Mouse (Mus musculus) limb, embryonic 14.5 days (tissue): ENCODE data around the gene Gpd2. TPM values are rescaled to one million over a fixed set of nuclear protein-coding genes. Genes with fewer than 3 reads are reported as not detected.

Source experiments
- ATAC-seq: fragments of 200-750 bp; cut with Nextera tagmentation; 2 replicates; pipeline ENCODE4 v1.8.0; 2017; ENCODE audit warnings: low read depth, moderate number of reproducible peaks, moderate TSS enrichment; ENCODE audit not compliant: low FRiP score
- DNase-seq: peaks from one replicate; pipeline ENCODE4 v3.0.0-alpha.2; 2015; ENCODE audit warnings: low spot score
- H3K27ac ChIP-seq: fragments of 300-500 bp; sonication (generic); replicated peaks from 2 replicates; pipeline ENCODE4 v1.5.1; 2014; ENCODE audit warnings: low read depth, mild to moderate bottlenecking, low read length, moderate library complexity, mixed read lengths
- H3K27me3 ChIP-seq: fragments of 300-500 bp; sonication (generic); 2 replicates; pipeline ENCODE4 v1.6.1; 2014; ENCODE audit warnings: low read length, mixed read lengths; ENCODE audit not compliant: control insufficient read depth, insufficient read depth
- H3K36me3 ChIP-seq: fragments of 300-500 bp; sonication (generic); 2 replicates; pipeline ENCODE4 v1.6.1; 2014; ENCODE audit warnings: mild to moderate bottlenecking, low read length, moderate library complexity, mixed read lengths; ENCODE audit not compliant: control insufficient read depth, insufficient read depth
- H3K4me1 ChIP-seq: fragments of 300-500 bp; sonication (generic); 2 replicates; pipeline ENCODE4 v1.6.1; 2014; ENCODE audit warnings: antibody characterized with exemption, low read length, mixed read lengths; ENCODE audit not compliant: control insufficient read depth, insufficient read depth
- H3K4me2 ChIP-seq: fragments of 300-500 bp; sonication (generic); replicated peaks from 2 replicates; pipeline ENCODE4 v1.6.1; 2014; ENCODE audit warnings: low read depth, mild to moderate bottlenecking, low read length, moderate library complexity; ENCODE audit not compliant: severe bottlenecking
- H3K4me3 ChIP-seq: fragments of 300-500 bp; sonication (generic); replicated peaks from 2 replicates; pipeline ENCODE4 v1.5.1; 2014; ENCODE audit warnings: low read length
- H3K9ac ChIP-seq: fragments of 300-500 bp; sonication (generic); 2 replicates; pipeline ENCODE4 v1.6.1; 2014; ENCODE audit warnings: mild to moderate bottlenecking, low read depth, low read length, moderate library complexity; ENCODE audit not compliant: severe bottlenecking
- H3K9me3 ChIP-seq: fragments of 300-500 bp; sonication (generic); 2 replicates; pipeline ENCODE4 v1.6.1; 2016; ENCODE audit warnings: low read length; ENCODE audit not compliant: control insufficient read depth
- POLR2A ChIP-seq: fragments of 200-500 bp; IDR thresholded peaks from 2 replicates; pipeline ENCODE4 v1.8.0; 2012; ENCODE audit warnings: inconsistent platforms, mild to moderate bottlenecking, moderate library complexity, borderline replicate concordance; ENCODE audit not compliant: insufficient read depth, insufficient read length; ENCODE audit errors: extremely low read depth
- WGBS: fragments of 180-500 bp; shearing (Covaris S2); extraction: QIAGEN DNeasy Blood & Tissue Kit; methylation state at CpG from one replicate; pipeline ENCODE4 v1.1.7; 2014; 5-methylcytosine and 5-hydroxymethylcytosine counted together
- polyA plus RNA-seq, 2 experiments: library from polyadenylated mRNA; depleted of rRNA in 1 of 2; stranded (reverse) in 1 of 2; unstranded in 1 of 2; fragments of >200 nt; fragmentation: Nextera tagmentation in 1 of 2; extraction: Ambion mirVana in 1 of 2; gene quantifications; 2 replicates each; pipeline versions ENCODE4 v1.2.1 to v1.2.3; 2012 to 2014

Gpd2 gene
- polyA plus RNA-seq, 2 experiments, result 5.6 to 11.0 TPM

DNA sequence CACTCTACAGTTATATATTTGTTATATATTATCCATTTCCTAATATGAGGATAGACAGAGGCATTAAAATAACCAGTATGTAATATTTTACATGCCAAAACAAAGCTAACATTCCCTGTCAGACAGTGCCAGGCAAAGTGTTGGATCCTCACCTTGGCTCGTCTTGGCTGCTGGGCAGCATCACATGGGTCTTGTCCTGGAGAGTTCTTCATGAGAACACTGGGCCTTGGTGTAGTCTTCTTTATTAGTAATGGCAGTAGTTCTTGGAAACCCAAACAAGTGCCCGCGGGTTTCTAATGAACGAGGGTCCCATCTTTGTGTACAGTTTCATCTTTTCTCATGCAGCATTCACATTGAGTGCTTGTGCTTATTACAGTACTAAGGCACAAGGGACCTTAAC, 59.8 kb downstream of the Gpd2 start:
- TF ChIP-seq POLR2A, result no peak
- Histone ChIP-seq H3K4me1 (no peaks in the 10 kb centered on the region), H3K9me3 (no peaks in the 10 kb centered on the region), H3K4me3 (no peak overlapping the region), H3K27ac (no peak overlapping the region), H3K36me3 (no peaks in the 10 kb centered on the region), H3K27me3 (no peaks in the 10 kb centered on the region), H3K4me2 (no peak overlapping the region), H3K9ac (no peak overlapping the region)
- ATAC-seq (no peak), DNase-seq (no peak)
- 89% methylated on average over 4 of the region's 4 CpGs for WGBS

DNA sequence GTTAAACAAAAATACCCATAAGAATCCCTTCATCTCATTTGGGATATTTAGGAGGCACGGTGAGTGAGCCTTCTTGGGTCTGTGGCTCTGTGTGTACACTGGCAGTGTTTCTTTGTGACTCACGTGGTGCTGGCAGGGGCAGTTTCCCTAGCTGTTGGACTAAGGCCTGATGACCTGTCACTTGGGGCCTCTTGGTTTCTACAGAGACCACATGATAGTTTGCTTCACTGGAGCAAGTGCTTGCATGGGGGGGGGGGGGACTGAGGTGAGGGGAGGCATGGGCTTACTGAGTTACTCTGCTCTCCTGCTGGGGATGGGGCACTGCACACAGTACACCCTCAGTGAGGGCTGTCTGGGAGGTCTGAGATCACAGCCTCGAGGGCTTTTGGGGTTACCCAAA, 64.1 kb downstream of the Gpd2 start:
- no peak for DNase-seq
- Histone ChIP-seq H3K36me3 (no peaks in the 10 kb centered on the region), H3K4me1 (no peaks in the 10 kb centered on the region), H3K27ac (no peak overlapping the region), H3K4me3 (no peak overlapping the region), H3K27me3 (no peaks in the 10 kb centered on the region), H3K9me3 (no peaks in the 10 kb centered on the region), H3K9ac (no peak overlapping the region), H3K4me2 (no peak overlapping the region)
- peak; percentile 55; the same call in 1 of the 2 replicates for ATAC-seq
- no peak for TF ChIP-seq POLR2A
- WGBS, result 37% methylated on average over 3 of the region's 3 CpGs

- no peak for TF ChIP-seq POLR2A
- DNase-seq (no peak), ATAC-seq (no peak)
- H3K27me3 ChIP-seq, result no peaks in the 10 kb centered on the region
- no peak overlapping the region for H3K4me2 ChIP-seq
- H3K4me1 ChIP-seq, result no peaks in the 10 kb centered on the region
- no peak overlapping the region for H3K27ac ChIP-seq
- H3K9ac ChIP-seq, result no peak overlapping the region
- 78% methylated on average over 4 of the region's 4 CpGs for WGBS
- no peaks in the 10 kb centered on the region for H3K36me3 ChIP-seq
- no peaks in the 10 kb centered on the region for H3K9me3 ChIP-seq
- no peak overlapping the region for H3K4me3 ChIP-seq
Measured at GRCm38 (mm10) chr2:57304212-57304611, 66.8 kb downstream of the Gpd2 start.

DNA sequence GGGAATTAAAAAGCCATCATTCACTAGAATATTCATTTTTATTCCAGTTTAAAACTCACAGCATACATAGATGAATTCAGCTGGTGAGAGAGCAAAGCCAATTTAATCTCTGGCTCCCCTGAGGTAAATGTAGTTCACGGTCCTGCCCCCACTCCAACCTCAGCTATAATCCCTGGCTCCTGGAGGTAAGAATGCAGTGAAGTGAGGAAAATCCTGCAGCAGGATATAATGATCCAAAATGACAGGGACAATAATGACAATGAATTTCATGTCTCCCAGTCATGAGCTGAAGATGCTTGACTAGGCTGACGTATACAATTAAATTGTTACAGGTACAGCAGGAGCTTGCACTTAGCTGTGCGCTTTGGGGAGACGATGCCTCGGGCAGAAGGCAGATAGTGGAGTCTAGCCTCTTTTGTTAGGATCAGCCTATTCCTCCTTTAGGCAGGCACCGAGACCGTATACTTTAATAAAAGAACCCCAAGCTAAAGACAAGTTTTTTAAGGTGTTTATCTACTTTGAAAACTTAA, 74.9 kb downstream of the Gpd2 start:
- no peak for TF ChIP-seq POLR2A
- no peaks in the 10 kb centered on the region for H3K27me3 ChIP-seq

DNA sequence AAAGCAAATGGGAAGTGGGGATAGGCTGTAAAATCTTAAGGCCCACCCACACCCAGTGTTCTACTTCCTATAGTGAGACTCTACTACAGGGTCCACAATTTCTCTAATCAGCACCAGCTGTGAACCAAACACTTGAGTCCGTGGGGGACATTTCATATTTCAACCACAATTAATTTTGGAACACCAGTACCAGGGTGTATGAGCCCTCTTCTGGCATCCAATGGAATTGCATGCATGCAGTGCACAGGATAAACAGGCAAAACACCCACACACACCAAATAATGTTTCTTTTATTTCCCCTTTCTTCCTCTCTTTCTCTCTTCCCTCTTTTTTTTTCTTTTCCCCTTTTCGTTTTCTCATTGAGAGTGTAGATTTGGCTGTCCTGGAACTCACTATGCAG, 78.6 kb downstream of the Gpd2 start:
- no peaks in the 10 kb centered on the region for H3K4me1 ChIP-seq
- no peak overlapping the region for H3K9ac ChIP-seq
- no peak overlapping the region for H3K4me2 ChIP-seq
- H3K27ac ChIP-seq, result no peak overlapping the region
- no peaks in the 10 kb centered on the region for H3K36me3 ChIP-seq
- DNase-seq (no peak), ATAC-seq (no peak)
- no peak overlapping the region for H3K4me3 ChIP-seq
- no peaks in the 10 kb centered on the region for H3K27me3 ChIP-seq
- no peaks in the 10 kb centered on the region for H3K9me3 ChIP-seq
- 44% methylated on average over 2 of the region's 2 CpGs for WGBS
- no peak for TF ChIP-seq POLR2A

More for the DNA sequence above, 74.9 kb downstream of the Gpd2 start:
- Histone ChIP-seq H3K36me3 (no peaks in the 10 kb centered on the region), H3K9me3 (no peaks in the 10 kb centered on the region), H3K9ac (no peak overlapping the region), H3K27ac (no peak overlapping the region), H3K4me3 (no peak overlapping the region), H3K4me2 (no peak overlapping the region), H3K4me1 (no peaks in the 10 kb centered on the region)
- ATAC-seq (no peak), DNase-seq (no peak)
- 45% methylated on average over 7 of the region's 7 CpGs for WGBS

DNA sequence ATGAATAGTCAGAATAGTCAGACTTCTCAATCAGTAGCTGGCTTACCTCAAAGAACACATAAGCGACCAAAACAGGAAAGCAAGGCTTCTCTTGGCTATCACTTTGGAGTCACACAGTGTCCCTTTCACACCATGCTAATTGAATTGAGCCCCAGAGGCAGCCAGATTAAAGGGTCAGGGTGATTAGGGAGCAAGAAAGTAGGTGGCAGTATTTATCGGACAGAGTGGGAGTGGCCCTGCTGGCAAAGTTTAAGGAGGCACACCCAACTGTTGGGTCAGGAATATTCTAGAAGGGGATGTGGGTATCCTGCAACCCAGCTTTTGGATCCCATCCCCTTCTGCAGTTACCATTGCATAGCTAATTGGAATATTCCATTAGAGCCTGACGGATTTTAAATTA, 80.9 kb downstream of the Gpd2 start:
- Histone ChIP-seq H3K36me3 (no peaks in the 10 kb centered on the region), H3K9ac (no peak overlapping the region), H3K4me2 (no peak overlapping the region), H3K9me3 (no peaks in the 10 kb centered on the region), H3K4me1 (no peaks in the 10 kb centered on the region), H3K27ac (no peak overlapping the region), H3K4me3 (no peak overlapping the region), H3K27me3 (no peaks in the 10 kb centered on the region)
- DNase-seq (no peak), ATAC-seq (no peak)
- no peak for TF ChIP-seq POLR2A
- WGBS, result 51% methylated on average over 3 of the region's 3 CpGs
